Mouse (Mus musculus): ENCODE measurements at regions not wholly inside any gene's neighbourhood (a gene's known extent, or its start where the extent isn't known, plus 50 kb on each side); places are given as distances from the start of the nearest gene placed in this dataset.

DNA sequence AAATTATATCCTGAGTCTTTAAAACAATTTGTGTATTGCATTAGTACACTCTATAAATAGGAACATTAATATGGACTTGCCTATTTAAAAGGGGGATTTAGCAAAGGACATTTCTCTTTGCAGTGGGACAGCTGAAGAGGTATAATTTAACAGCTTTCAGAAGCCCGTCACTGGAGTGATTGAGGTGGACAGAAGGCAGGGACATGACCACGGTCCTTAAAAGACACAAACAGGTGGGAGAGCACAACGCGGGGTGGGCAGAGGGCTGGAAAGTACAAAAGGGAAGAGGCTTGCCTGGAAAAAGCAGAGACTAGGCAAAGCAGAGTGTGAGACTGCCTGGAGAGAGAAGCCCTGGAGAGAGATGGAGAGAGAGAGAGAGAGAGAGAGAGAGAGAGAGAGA, 51.9 kb upstream of the Pkhd1 start:
- no peak overlapping the region for H3K4me2 ChIP-seq (ENCODE audit: low read depth, low read length)
- H3K27me3 ChIP-seq (ENCODE audit: control insufficient read depth, insufficient read depth, low read length): no peaks in the 10 kb centered on the region
- no peak overlapping the region for H3K4me3 ChIP-seq (ENCODE audit: low read depth, low read length)
- ATAC-seq (ENCODE audit: low read depth): no peak
- H3K27ac ChIP-seq (ENCODE audit: low read depth, low read length): no peak overlapping the region
- H3K9me3 ChIP-seq (ENCODE audit: control insufficient read depth, low read length): no peaks in the 10 kb centered on the region
- no peaks in the 10 kb centered on the region for H3K36me3 ChIP-seq (ENCODE audit: control insufficient read depth, insufficient read depth, low read length)
- no peaks in the 10 kb centered on the region for H3K4me1 ChIP-seq (ENCODE audit: control insufficient read depth, insufficient read depth, low read length)
- WGBS: 75% methylated on average over 4 of the region's 4 CpGs
- no peak overlapping the region for H3K9ac ChIP-seq (replicated peaks; ENCODE audit: low read depth, low read length)

GRCm38 (mm10) chr1:20670489-20670888, 52.6 kb upstream of the Pkhd1 start:
- Histone ChIP-seq H3K9ac (replicated peaks; ENCODE audit: low read depth, low read length) (no peak overlapping the region), H3K4me2 (ENCODE audit: low read depth, low read length) (no peak overlapping the region), H3K4me3 (ENCODE audit: low read depth, low read length) (no peak overlapping the region), H3K9me3 (ENCODE audit: control insufficient read depth, low read length) (no peaks in the 10 kb centered on the region), H3K36me3 (ENCODE audit: control insufficient read depth, insufficient read depth, low read length) (no peaks in the 10 kb centered on the region), H3K4me1 (ENCODE audit: control insufficient read depth, insufficient read depth, low read length) (no peaks in the 10 kb centered on the region), H3K27me3 (ENCODE audit: control insufficient read depth, insufficient read depth, low read length) (no peaks in the 10 kb centered on the region), H3K27ac (ENCODE audit: low read depth, low read length) (no peak overlapping the region)
- ATAC-seq (ENCODE audit: low read depth): no peak
- WGBS: 87% methylated on average over 5 of the region's 5 CpGs

DNA sequence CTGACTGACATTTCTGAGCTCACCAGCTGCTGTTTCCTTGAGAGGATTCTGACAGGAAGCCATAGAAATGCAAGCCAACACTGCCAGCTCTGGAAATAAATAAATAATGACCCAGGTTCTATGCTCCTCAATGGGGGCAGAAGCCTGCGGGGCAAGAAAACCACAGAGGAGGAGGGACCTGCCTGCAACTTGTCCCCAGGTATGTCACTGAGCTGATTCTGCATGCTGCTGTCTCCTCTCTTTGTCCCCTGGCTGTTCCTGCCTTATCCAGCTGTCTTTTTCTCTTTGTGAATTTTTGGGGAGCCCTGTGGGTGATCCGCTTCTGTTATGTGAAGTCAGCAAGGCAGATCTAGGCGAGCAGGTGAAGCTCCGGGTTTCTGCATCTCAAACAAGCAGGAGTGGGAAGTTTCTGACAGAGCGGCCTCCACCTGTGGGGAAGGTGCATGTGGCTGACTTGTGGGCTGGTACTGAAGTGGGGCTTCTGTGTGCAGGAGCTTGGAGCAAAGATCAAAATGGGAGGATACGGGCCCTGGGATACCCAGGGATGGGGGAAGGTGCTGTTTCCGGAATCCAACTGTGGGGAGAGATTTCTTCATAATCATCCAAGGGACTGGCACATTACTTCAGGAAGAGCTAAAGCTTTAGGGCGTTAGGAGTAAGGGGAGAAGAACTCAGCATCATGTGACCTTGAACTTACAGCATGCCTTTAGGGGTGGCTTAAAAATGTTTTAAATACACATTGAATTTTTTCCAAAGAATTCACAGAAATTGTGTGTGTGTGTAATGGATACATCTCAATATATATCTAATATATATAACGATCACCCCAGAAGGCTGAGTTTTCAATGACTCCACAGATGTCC, 53.3 kb upstream of the Pkhd1 start:
- no peak for ATAC-seq (ENCODE audit: low read depth)
- H3K27me3 ChIP-seq (ENCODE audit: control insufficient read depth, insufficient read depth, low read length): no peaks in the 10 kb centered on the region
- H3K36me3 ChIP-seq (ENCODE audit: control insufficient read depth, insufficient read depth, low read length): no peaks in the 10 kb centered on the region
- H3K4me1 ChIP-seq (ENCODE audit: control insufficient read depth, insufficient read depth, low read length): no peaks in the 10 kb centered on the region
- 83% methylated on average over 9 of the region's 9 CpGs for WGBS
- no peak overlapping the region for H3K4me3 ChIP-seq (ENCODE audit: low read depth, low read length)
- H3K9ac ChIP-seq (replicated peaks; ENCODE audit: low read depth, low read length): no peak overlapping the region
- H3K27ac ChIP-seq (ENCODE audit: low read depth, low read length): no peak overlapping the region
- no peak overlapping the region for H3K4me2 ChIP-seq (ENCODE audit: low read depth, low read length)
- H3K9me3 ChIP-seq (ENCODE audit: control insufficient read depth, low read length): no peaks in the 10 kb centered on the region

DNA sequence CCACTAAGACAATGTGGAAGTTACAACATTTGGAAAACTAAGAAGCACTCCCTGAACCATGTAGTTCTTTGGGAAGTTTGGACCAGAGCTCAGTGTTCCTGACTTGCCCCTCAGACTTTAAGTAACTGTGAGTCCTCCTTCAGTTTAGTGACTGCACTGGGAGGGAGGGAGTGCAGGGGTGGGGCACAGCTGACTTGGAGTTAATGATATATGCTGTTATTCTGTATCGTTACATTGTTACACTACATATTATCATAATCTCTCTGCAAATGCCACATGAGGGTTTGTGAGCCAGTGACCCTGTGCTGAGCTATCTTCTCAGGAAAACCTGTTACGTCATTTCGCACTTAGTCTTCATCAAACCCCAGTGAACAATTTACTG, 53.9 kb upstream of the Pkhd1 start:
- Histone ChIP-seq H3K27ac (ENCODE audit: low read depth, low read length) (no peak overlapping the region), H3K27me3 (ENCODE audit: control insufficient read depth, insufficient read depth, low read length) (no peaks in the 10 kb centered on the region), H3K4me3 (ENCODE audit: low read depth, low read length) (no peak overlapping the region), H3K9ac (replicated peaks; ENCODE audit: low read depth, low read length) (no peak overlapping the region), H3K4me1 (ENCODE audit: control insufficient read depth, insufficient read depth, low read length) (no peaks in the 10 kb centered on the region), H3K9me3 (ENCODE audit: control insufficient read depth, low read length) (no peaks in the 10 kb centered on the region), H3K4me2 (ENCODE audit: low read depth, low read length) (no peak overlapping the region), H3K36me3 (ENCODE audit: control insufficient read depth, insufficient read depth, low read length) (no peaks in the 10 kb centered on the region)
- ATAC-seq (ENCODE audit: low read depth): no peak
- 94% methylated on average over 3 of the region's 3 CpGs for WGBS

GRCm38 (mm10) chr1:20672246-20672645, 54.4 kb upstream of the Pkhd1 start:
- Histone ChIP-seq H3K27me3 (ENCODE audit: control insufficient read depth, insufficient read depth, low read length) (no peaks in the 10 kb centered on the region), H3K4me2 (ENCODE audit: low read depth, low read length) (no peak overlapping the region), H3K4me3 (ENCODE audit: low read depth, low read length) (no peak overlapping the region), H3K36me3 (ENCODE audit: control insufficient read depth, insufficient read depth, low read length) (no peaks in the 10 kb centered on the region), H3K9me3 (ENCODE audit: control insufficient read depth, low read length) (no peaks in the 10 kb centered on the region), H3K9ac (replicated peaks; ENCODE audit: low read depth, low read length) (no peak overlapping the region), H3K27ac (ENCODE audit: low read depth, low read length) (no peak overlapping the region), H3K4me1 (ENCODE audit: control insufficient read depth, insufficient read depth, low read length) (no peaks in the 10 kb centered on the region)
- no peak for ATAC-seq (ENCODE audit: low read depth)

GRCm38 (mm10) chr1:20672951-20673350, 55.1 kb upstream of the Pkhd1 start:
- no peak for ATAC-seq (ENCODE audit: low read depth)
- WGBS: 89% methylated on average over 5 of the region's 5 CpGs
- H3K27ac ChIP-seq (ENCODE audit: low read depth, low read length): no peak overlapping the region
- H3K9me3 ChIP-seq (ENCODE audit: control insufficient read depth, low read length): no peaks in the 10 kb centered on the region
- H3K4me1 ChIP-seq (ENCODE audit: control insufficient read depth, insufficient read depth, low read length): no peaks in the 10 kb centered on the region
- no peak overlapping the region for H3K9ac ChIP-seq (replicated peaks; ENCODE audit: low read depth, low read length)
- no peaks in the 10 kb centered on the region for H3K27me3 ChIP-seq (ENCODE audit: control insufficient read depth, insufficient read depth, low read length)
- H3K36me3 ChIP-seq (ENCODE audit: control insufficient read depth, insufficient read depth, low read length): no peaks in the 10 kb centered on the region
- H3K4me3 ChIP-seq (ENCODE audit: low read depth, low read length): no peak overlapping the region
- H3K4me2 ChIP-seq (ENCODE audit: low read depth, low read length): no peak overlapping the region

DNA sequence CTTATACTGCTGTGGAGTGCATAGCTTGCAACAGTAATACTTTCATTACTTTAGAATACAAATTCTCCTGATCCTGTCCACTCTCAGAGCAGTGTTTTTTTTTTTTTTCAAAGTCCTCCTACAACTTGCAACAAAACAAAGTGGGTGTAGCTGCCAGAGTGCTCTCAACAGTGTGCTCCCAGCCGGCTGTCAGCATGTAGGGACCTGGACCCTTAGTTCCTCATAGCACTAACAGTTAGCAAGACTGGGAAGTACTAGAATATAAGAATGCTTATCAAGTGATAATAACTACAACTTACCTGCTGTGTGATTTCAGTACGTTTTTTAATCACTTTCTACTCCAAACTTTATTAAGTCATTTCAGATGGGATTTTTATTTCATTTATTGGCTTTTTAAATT, 55.5 kb upstream of the Pkhd1 start:
- no peaks in the 10 kb centered on the region for H3K4me1 ChIP-seq (ENCODE audit: control insufficient read depth, insufficient read depth, low read length)
- H3K27ac ChIP-seq (ENCODE audit: low read depth, low read length): no peak overlapping the region
- H3K36me3 ChIP-seq (ENCODE audit: control insufficient read depth, insufficient read depth, low read length): no peaks in the 10 kb centered on the region
- WGBS: 81% methylated on average over 2 of the region's 2 CpGs
- H3K9ac ChIP-seq (replicated peaks; ENCODE audit: low read depth, low read length): no peak overlapping the region
- no peaks in the 10 kb centered on the region for H3K27me3 ChIP-seq (ENCODE audit: control insufficient read depth, insufficient read depth, low read length)
- no peak for ATAC-seq (ENCODE audit: low read depth)
- H3K4me2 ChIP-seq (ENCODE audit: low read depth, low read length): no peak overlapping the region
- no peaks in the 10 kb centered on the region for H3K9me3 ChIP-seq (ENCODE audit: control insufficient read depth, low read length)
- no peak overlapping the region for H3K4me3 ChIP-seq (ENCODE audit: low read depth, low read length)

- WGBS: 13% methylated on average over 2 of the region's 2 CpGs
- Histone ChIP-seq H3K4me1 (ENCODE audit: control insufficient read depth, insufficient read depth, low read length) (no peaks in the 10 kb centered on the region), H3K4me2 (ENCODE audit: low read depth, low read length) (no peak overlapping the region), H3K9ac (replicated peaks; ENCODE audit: low read depth, low read length) (no peak overlapping the region), H3K4me3 (ENCODE audit: low read depth, low read length) (no peak overlapping the region), H3K36me3 (ENCODE audit: control insufficient read depth, insufficient read depth, low read length) (no peaks in the 10 kb centered on the region), H3K9me3 (ENCODE audit: control insufficient read depth, low read length) (no peaks in the 10 kb centered on the region), H3K27ac (ENCODE audit: low read depth, low read length) (no peak overlapping the region), H3K27me3 (ENCODE audit: control insufficient read depth, insufficient read depth, low read length) (no peaks in the 10 kb centered on the region)
- ATAC-seq (ENCODE audit: low read depth): no peak
Observed at GRCm38 (mm10) chr1:20674615-20675014, 56.1 kb upstream of the Il17a start.

- Histone ChIP-seq H3K27ac (ENCODE audit: low read depth, low read length) (no peak overlapping the region), H3K36me3 (ENCODE audit: control insufficient read depth, insufficient read depth, low read length) (no peaks in the 10 kb centered on the region), H3K4me2 (ENCODE audit: low read depth, low read length) (no peak overlapping the region), H3K27me3 (ENCODE audit: control insufficient read depth, insufficient read depth, low read length) (no peaks in the 10 kb centered on the region), H3K9me3 (ENCODE audit: control insufficient read depth, low read length) (no peaks in the 10 kb centered on the region), H3K4me3 (ENCODE audit: low read depth, low read length) (no peak overlapping the region), H3K9ac (replicated peaks; ENCODE audit: low read depth, low read length) (no peak overlapping the region), H3K4me1 (ENCODE audit: control insufficient read depth, insufficient read depth, low read length) (no peaks in the 10 kb centered on the region)
- ATAC-seq (ENCODE audit: low read depth): peak; percentile 56; the same call in 1 of the 2 replicates
- WGBS: 15% methylated on average over 3 of the region's 3 CpGs
Observed at GRCm38 (mm10) chr1:20677987-20678386, 52.7 kb upstream of the Il17a start.

Data from neural tube, embryonic 14.5 days (tissue).